Mouse (Mus musculus) liver, embryonic 14.5 days (tissue): ENCODE data around the gene Pts. TPM values are rescaled to one million over a fixed set of nuclear protein-coding genes. Genes with fewer than 3 reads are reported as not detected.

Source experiments
- ATAC-seq: fragments of 200-750 bp; cut with Nextera tagmentation; 2 replicates; pipeline ENCODE4 v1.8.0; 2017; ENCODE audit warnings: moderate number of reproducible peaks, mild to moderate bottlenecking, moderate library complexity; ENCODE audit not compliant: insufficient read depth
- DNase-seq, 3 experiments: peaks; one replicate each; pipeline ENCODE4 v3.0.0-alpha.2; 2012 to 2013; ENCODE audit warnings: low read depth in 3 of 3, low spot score in 3 of 3
- H3K27ac ChIP-seq: fragments of 300-500 bp; sonication (generic); 2 replicates; pipeline ENCODE4 v1.5.1; 2014; ENCODE audit warnings: moderate library complexity, mild to moderate bottlenecking, control low read depth, inconsistent platforms
- H3K27me3 ChIP-seq: fragments of 300-500 bp; sonication (generic); 2 replicates; pipeline ENCODE4 v1.6.1; 2014; ENCODE audit warnings: mild to moderate bottlenecking, low read length, moderate library complexity; ENCODE audit not compliant: control insufficient read depth, insufficient read depth
- H3K36me3 ChIP-seq: fragments of 300-500 bp; sonication (generic); replicated peaks from 2 replicates; pipeline ENCODE4 v1.6.1; 2014; ENCODE audit warnings: low read depth; ENCODE audit not compliant: control insufficient read depth, insufficient read depth
- H3K4me1 ChIP-seq, 2 experiments: fragments of 200-500 bp in 1 of 2; fragments of 300-500 bp in 1 of 2; sonication (generic) in 1 of 2; replicated peaks; 2 replicates each; pipeline ENCODE4 v1.6.1; 2012 to 2014; ENCODE audit warnings: antibody characterized with exemption in 1 of 2, inconsistent platforms in 1 of 2, low read length in 1 of 2; ENCODE audit not compliant: control insufficient read depth in 2 of 2, insufficient read depth in 2 of 2
- H3K4me2 ChIP-seq: fragments of 300-500 bp; sonication (generic); 2 replicates; pipeline ENCODE4 v1.6.1; 2014; ENCODE audit warnings: low read depth, mild to moderate bottlenecking, control low read depth, moderate library complexity
- H3K4me3 ChIP-seq, 2 experiments: fragments of 200-500 bp in 1 of 2; fragments of 300-500 bp in 1 of 2; sonication (generic) in 1 of 2; 2 replicates each; pipeline ENCODE4 v1.5.1; 2012 to 2014; ENCODE audit warnings: low read depth in 2 of 2, low read length in 2 of 2, mild to moderate bottlenecking in 2 of 2, control low read depth in 1 of 2, inconsistent platforms in 1 of 2, moderate library complexity in 1 of 2; ENCODE audit not compliant: insufficient read depth in 1 of 2
- H3K9ac ChIP-seq: fragments of 300-500 bp; sonication (generic); replicated peaks from 2 replicates; pipeline ENCODE4 v1.6.1; 2014; ENCODE audit warnings: mild to moderate bottlenecking, control low read depth, moderate library complexity
- H3K9me3 ChIP-seq: fragments of 300-500 bp; sonication (generic); 2 replicates; pipeline ENCODE4 v1.6.1; 2016; ENCODE audit warnings: low read length, mixed read lengths; ENCODE audit not compliant: control insufficient read depth
- CTCF ChIP-seq: IDR thresholded peaks from 2 replicates; pipeline ENCODE4 v1.5.1; 2016; ENCODE audit warnings: antibody characterized with exemption, low read depth, control low read depth
- EP300 ChIP-seq: IDR thresholded peaks from 2 replicates; pipeline ENCODE4 v1.6.1; 2016; ENCODE audit warnings: antibody characterized with exemption, low read depth
- WGBS: fragments of 180-500 bp; shearing (Covaris S2); extraction: QIAGEN DNeasy Blood & Tissue Kit; methylation state at CpG from one replicate; pipeline ENCODE4 v1.1.7; 2014; ENCODE audit not compliant: insufficient replicate concordance; 5-methylcytosine and 5-hydroxymethylcytosine counted together
- polyA plus RNA-seq, 2 experiments: library from polyadenylated mRNA; depleted of rRNA in 1 of 2; stranded (reverse) in 1 of 2; unstranded in 1 of 2; fragments of >200 nt; fragmentation: Nextera tagmentation in 1 of 2; extraction: Ambion mirVana in 1 of 2; gene quantifications; 2 replicates each; pipeline versions ENCODE4 v1.2.1 to v1.2.3; 2012 to 2014

Pts gene
- polyA plus RNA-seq, 2 experiments: 23.7 to 34.4 TPM

DNA sequence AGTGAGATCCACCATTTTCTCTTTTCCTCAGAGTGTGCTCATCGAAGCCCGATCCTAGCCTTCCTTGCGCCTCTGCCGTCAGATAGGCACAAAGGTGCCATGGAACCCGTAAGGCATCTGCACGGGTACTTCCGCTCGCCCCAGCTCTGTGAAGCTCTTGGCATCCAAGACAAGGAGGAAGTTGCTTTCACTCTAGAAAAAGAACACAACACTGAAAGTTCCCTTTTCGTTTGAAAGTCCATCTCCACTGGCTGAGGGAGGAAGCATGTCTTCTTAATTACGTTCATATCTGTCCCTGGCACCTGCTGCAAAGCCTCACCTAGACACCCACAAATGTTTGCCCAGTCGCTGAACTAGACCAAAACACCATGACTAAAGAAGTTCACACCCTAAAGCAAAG is 4.8 kb upstream of the Pts start:
- ATAC-seq: no peak
- Histone ChIP-seq H3K9ac (no peak overlapping the region; the same call in 1 of the 2 replicates), H3K4me2 (peak overlapping the region; percentile 47), H3K4me1 (peaks cover 0 to 8% of the 10 kb centered on the region in 2 experiments; a peak in 2 of 4 replicates), H3K4me3 (no peak overlapping the region), H3K36me3 (no peaks in the 10 kb centered on the region), H3K27ac (no peak overlapping the region), H3K27me3 (no peaks in the 10 kb centered on the region), H3K9me3 (no peaks in the 10 kb centered on the region)
- WGBS: 23% methylated on average over 11 of the region's 11 CpGs
- no peak for TF ChIP-seq EP300
- no peak for TF ChIP-seq CTCF
- DNase-seq: no peak

DNA sequence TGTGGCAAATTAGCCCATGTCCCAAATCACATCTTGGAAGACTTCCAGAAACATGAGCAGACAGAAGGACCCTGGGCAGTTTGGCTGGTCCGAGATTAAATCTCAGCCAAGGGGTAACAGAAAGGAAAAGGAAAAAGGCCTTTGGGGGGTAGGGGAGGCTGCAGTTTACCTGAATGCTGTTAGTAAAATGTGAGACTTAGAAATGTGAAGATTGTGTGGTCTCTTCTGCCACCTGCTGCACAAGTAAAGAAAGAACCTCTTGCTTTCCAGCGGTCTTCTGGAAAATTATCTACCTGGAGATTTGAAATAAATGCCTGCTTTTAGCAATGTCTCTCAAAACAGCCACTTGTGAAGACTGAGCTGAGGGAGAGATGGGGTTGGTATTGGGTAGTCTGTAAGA is 2.4 kb upstream of the Pts start:
- ATAC-seq (no peak), DNase-seq (no peak)
- Histone ChIP-seq H3K4me2 (no peak overlapping the region), H3K36me3 (no peaks in the 10 kb centered on the region), H3K27ac (no peak overlapping the region), H3K4me3 (no peak overlapping the region), H3K27me3 (no peaks in the 10 kb centered on the region), H3K9ac (no peak overlapping the region), H3K4me1 (peaks cover 0 to 13% of the 10 kb centered on the region in 2 experiments; a peak in 3 of 4 replicates), H3K9me3 (no peaks in the 10 kb centered on the region)
- 30% methylated on average over 2 of the region's 2 CpGs for WGBS
- TF ChIP-seq CTCF: peak; percentile 6; the same call in 1 of the 2 replicates
- TF ChIP-seq EP300: no peak

- no peak overlapping the region for H3K27ac ChIP-seq
- 0 out of 2 replicates have a peak, but pooled peaks have one; percentile 5 for ATAC-seq
- peak in 1 of 3 experiments; percentile 31 for DNase-seq
- TF ChIP-seq CTCF (no peak), EP300 (no peak)
- no peaks in the 10 kb centered on the region for H3K9me3 ChIP-seq
- 29% methylated on average over 7 of the region's 7 CpGs for WGBS
- peak overlapping the region; percentile 85 for H3K9ac ChIP-seq
- no peaks in the 10 kb centered on the region for H3K36me3 ChIP-seq
- H3K4me1 ChIP-seq: peaks cover 0 to 7% of the 10 kb centered on the region in 2 experiments; a peak in 3 of 4 replicates
- H3K4me3 ChIP-seq: peak overlapping the region; percentile 83 to 94
- no peaks in the 10 kb centered on the region for H3K27me3 ChIP-seq
- peak overlapping the region; percentile 92 for H3K4me2 ChIP-seq
Measured at GRCm38 (mm10) chr9:50527860-50528259, 664 bp downstream of the Pts start.

DNA sequence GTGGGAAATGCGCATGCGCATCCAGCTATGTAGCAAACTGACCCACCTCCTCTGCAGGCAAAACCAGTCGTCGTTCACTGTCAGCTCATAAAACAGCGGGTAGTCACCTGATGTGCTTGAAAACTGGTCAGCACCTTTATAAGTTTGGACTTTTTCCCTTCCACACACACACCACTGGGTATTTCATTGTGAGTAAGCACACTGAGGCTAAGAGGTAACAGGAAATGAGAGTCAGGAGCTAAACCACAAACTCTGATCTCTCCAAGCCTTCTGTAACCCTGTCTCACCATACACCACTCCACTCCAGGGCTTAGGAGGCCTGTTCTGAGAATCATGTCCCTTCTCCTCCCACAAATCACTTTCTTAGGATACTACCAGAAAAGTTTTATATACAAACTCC is 2.9 kb downstream of the Pts start:
- Histone ChIP-seq H3K27ac (no peak overlapping the region), H3K36me3 (no peaks in the 10 kb centered on the region), H3K4me1 (peaks cover 0 to 7% of the 10 kb centered on the region in 2 experiments; a peak in 3 of 4 replicates), H3K9me3 (no peaks in the 10 kb centered on the region), H3K4me3 (no peak overlapping the region), H3K27me3 (no peaks in the 10 kb centered on the region), H3K9ac (no peak overlapping the region), H3K4me2 (no peak overlapping the region)
- no peak for ATAC-seq
- DNase-seq: no peak
- WGBS: 62% methylated on average over 5 of the region's 5 CpGs
- TF ChIP-seq EP300 (no peak), CTCF (no peak)

- no peak for DNase-seq
- H3K36me3 ChIP-seq: no peaks in the 10 kb centered on the region
- H3K9me3 ChIP-seq: no peaks in the 10 kb centered on the region
- H3K27me3 ChIP-seq: no peaks in the 10 kb centered on the region
- no peak overlapping the region for H3K4me2 ChIP-seq
- H3K4me3 ChIP-seq: no peak overlapping the region
- no peak for ATAC-seq
- 74% methylated on average over 5 of the region's 5 CpGs for WGBS
- H3K27ac ChIP-seq: no peak overlapping the region
- no peak overlapping the region for H3K9ac ChIP-seq
- TF ChIP-seq CTCF (no peak), EP300 (no peak)
- peaks cover 0 to 7% of the 10 kb centered on the region in 2 experiments; a peak in 3 of 4 replicates for H3K4me1 ChIP-seq
Measured at GRCm38 (mm10) chr9:50524936-50525335, 3.6 kb downstream of the Pts start.
